Mouse (Mus musculus) granulocyte monocyte progenitor cell, adult 5-6 weeks (primary cell): Measurements from ENCODE around the gene Lrrc61. TPM values are rescaled to one million over a fixed set of nuclear protein-coding genes. Genes with fewer than 3 reads are reported as not detected.

Source experiments
- ATAC-seq: replicated peaks from 2 replicates; pipeline ENCODE4 v1.8.0; 2016; ENCODE audit warnings: mild to moderate bottlenecking, moderate TSS enrichment, inconsistent platforms; ENCODE audit not compliant: poor library complexity, severe bottlenecking
- total RNA-seq, 2 experiments: library from RNA; stranded (forward) in 1 of 2; stranded (reverse) in 1 of 2; fragments of 200-712, 200-1000 nt in 1 of 2; fragments of >200 nt in 1 of 2; fragmentation: Nextera tagmentation in 1 of 2; gene quantifications; 2 replicates each; pipeline ENCODE4 v1.2.3; 2014 to 2017

Gene Lrrc61
- total RNA-seq (2014; fragmentation: Nextera tagmentation) = 11.3 and 12.5 TPM in 2 replicates
- 5.4 and 7.3 TPM in 2 replicates for total RNA-seq (2017)

DNA sequence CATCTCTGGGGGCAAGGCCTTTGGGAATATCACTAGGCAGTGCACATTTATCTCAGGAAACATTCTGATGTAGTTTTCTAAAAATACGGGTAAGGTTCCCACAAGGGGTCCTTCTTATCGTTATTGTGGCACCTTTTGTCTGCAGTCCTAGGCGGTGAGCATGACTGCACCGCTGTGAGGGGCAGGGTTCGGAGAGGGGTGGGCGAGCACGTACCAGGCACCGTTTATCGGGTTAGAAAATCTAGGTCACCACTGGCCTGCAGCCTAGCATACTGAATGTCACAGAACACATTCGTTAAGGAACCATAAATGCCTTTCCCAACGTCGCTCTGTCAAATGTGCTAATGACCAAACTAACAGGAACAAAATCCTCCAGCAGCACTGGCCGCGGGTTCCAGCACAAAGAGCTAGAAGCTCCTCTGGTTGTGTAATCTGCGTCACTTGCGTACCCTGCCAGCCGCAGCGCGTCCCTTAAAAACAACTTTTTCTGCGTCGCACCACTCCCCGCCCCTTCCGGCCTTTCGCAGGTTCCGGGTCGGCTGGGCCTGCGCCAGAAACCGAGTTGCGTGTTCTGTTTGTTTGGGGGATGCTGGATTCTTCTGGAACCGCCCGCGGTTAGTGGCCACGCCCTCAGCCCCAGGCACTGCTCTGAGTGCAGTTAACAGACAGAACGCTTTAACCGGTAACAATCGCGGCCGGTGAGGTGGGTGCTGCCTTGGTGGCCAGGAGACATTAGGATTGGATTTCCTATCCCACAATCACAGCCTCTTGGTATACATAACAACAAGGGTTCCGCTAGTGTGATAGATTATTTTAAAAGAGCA is at the start of gene Lrrc61:
Gene Lrrc61 (plus strand): TSS at position 517 of the 824 bp plus-strand sequence.
- ATAC-seq = peak; percentile 93

DNA sequence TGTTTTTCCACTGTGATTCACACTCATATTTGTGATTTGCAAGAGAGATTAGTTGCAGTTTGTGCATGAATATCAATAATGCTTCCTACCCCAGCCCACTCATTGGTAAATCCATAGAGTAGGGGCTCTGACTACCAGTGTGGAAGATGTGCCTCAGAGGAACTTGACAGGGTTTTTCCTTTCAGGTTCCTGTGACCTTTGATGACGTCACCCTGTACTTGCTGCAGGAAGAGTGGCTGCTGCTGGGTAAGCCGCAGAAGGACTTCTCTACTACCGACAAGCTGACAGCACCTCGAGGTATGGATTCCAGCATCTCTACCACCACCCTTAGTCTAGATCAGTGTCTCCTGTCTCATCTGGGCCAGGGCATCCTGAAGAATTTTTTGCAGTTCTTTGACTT is 46.5 kb upstream of the Lrrc61 start:
- no peak for ATAC-seq

DNA sequence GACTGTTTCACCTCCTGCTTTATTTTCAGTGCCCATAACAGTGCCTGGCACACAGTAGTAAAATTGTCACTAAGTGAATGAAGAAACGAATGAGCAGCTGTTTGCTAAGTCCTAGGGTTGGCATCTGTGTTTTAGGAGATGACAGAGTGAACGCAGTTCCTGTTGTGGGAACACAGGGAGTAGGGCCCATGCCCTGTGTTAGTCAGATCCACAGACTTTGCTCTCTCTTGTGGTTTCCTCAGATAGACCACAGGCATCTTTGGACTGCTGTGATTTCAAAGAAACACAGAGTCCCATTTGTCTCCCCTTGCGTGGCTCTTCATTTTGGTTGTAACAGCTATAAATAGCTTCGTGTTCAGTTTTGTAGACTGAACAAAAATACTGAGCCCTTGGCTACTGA is 44.2 kb upstream of the Lrrc61 start:
- no peak for ATAC-seq

DNA sequence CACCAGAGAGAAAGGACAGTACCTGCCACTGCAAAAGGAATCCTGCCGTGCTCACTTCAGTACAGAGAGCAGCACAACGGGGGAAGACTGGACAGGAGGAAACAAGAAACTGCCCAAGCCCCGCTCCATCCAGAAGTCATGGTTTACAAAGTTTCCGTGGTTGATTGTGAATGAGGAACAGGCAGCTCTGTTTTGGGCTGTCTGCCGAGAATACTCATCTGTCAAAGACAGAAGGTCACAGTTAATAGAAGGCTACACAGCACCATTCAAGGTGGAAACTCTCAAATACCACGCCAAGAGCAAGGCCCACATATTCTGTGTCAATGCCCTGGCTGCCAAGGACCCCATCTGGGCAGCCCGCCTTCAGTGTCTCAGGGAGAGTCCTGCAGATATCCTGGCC is 42.7 kb upstream of the Lrrc61 start:
- no peak for ATAC-seq

DNA sequence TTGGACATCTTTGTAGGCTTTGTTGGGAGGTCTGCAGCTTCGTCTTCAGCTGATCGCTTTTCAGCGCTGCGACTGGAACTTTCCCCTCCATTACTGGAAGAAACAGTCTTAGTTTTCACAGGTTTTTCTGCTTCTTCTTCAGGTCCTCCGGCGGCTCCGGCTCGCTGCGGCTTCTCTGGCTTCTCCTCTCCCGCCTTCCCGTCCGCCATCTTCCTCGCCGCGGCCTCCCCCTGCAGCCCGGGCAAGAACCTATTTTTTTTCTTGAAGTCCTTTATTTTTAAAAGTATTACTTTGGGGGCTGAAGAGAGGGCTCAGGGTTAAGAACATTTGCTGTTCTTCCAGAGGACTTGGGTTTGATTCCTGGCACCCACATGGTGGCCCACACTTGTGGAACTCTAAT is 29.7 kb upstream of the Lrrc61 start:
- peak; percentile 96 for ATAC-seq

DNA sequence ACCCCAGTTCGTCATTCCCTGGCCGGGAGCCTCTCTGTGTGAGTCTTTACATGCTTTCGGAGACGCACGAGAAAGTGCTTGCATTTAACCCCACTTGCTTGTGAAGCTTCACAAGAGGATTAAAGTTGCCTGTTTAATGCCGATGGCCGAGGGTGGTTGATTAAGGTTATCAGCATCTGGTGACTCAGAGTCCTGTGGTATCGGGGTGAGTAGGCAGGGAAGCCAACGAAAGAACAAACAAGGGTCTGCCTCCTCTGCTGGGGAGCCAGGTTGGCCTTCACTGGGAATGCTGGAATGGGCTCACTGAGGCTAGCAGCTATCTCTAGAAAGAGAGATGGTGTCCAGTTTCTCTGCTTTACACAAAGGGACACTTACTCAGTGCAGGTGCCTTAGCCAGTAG is 26.7 kb upstream of the Lrrc61 start:
- no peak for ATAC-seq

DNA sequence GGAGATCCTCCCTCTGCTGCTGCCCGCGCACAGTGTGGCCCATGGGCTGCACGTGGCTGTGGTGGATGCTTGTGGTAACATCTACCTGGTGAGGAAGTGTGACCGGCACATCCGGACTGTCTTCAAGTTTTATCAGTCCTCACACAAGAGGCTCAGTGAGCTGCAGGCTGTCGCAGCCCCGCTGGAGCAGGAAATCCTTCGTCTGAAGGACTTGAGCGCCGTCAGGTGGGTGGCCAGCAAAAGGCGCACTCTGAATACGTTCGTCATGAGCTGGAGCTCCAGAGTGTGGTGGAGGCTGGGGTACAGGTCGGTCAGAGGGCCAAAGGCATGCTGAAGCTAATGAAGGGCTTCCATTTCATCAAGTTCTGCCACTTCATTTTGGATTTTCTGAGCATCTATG is 25.3 kb upstream of the Lrrc61 start:
- no peak for ATAC-seq

DNA sequence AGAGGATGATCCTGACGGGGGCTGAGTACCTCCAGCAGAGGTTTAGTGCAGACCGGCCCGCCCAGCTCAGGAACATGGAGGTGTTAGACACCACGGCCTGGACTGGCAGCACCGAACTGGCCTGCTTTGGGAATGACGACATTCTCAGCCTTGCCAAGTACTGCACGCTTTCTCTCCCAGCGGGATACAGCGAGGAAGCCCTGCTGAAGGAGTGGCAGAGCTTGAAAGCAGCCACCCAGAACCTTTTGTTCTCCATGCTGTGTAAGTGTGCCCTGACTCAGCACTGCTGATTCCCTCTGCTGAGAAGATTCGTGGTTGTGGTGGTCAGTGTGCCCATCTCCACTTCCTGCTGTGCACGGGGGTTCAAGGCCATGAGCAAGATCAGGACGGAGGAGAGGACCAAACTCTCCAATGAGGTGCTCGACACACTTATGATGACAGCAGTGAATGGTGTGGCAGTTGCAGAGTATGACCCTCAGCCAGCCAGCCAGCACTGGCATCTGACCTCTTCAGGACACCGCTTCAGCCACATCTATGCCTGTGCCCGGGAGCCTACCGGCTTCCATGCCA is 24.6 kb upstream of the Lrrc61 start:
- ATAC-seq = peak; percentile 48

DNA sequence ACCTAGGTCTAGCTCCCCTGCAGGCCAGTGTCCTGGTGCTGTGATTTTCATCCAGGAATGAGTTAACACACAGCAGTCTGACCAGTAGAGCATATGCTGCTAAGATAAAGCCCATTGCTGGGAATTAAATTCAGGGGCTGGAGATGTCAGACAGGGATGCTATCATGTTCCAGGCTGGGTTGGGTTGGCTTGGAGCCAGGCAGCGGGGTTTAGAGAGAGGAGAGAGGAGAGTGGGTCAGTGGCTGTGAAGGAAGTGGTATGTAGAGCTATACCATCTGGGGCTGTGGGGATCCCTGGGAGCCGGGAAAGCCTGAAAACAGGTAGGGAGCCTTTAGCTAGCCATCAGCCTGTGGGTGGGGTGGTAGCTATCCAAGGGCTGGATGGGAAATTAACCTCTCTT is 23.7 kb upstream of the Lrrc61 start:
- ATAC-seq = no peak

DNA sequence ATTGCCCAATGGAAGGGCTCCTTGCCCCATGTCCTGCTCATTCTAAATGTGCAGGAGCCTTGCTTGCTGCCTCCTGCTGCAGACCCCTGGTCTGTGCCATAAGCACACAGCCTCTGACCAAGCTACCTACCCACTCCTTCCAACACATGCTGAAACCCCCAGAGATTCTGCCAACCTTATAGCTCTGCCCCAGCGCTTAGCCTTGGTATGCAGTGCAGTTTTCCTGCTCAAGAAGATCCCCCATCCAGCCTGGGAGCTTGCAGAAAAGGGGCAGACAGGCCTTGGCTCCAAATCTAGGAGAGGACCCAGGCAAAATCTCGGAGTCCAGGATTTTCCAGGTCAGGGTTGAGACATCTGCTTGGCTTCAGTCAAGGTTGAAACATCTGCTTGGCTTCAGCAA is 21.1 kb upstream of the Lrrc61 start:
- no peak for ATAC-seq

DNA sequence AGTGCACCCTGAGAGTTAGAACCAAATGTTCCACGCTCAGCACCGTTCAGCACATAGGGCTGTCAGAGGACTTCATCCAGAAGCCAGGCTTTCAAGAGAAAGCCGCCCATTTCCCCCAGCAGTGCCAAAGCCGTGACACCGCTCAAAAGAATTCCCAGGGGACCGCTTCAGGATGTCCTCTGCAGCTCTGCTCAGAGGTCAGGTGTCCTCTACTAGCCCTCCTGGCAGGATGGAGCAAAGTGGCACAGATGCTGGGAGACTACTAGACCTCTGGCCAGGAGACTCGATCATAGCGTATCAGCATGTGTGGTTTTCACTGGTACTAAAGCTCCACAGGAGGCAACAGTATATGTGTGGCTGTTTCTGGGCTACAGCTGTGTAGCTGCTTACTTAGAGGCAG is 19.7 kb upstream of the Lrrc61 start:
- ATAC-seq = no peak

DNA sequence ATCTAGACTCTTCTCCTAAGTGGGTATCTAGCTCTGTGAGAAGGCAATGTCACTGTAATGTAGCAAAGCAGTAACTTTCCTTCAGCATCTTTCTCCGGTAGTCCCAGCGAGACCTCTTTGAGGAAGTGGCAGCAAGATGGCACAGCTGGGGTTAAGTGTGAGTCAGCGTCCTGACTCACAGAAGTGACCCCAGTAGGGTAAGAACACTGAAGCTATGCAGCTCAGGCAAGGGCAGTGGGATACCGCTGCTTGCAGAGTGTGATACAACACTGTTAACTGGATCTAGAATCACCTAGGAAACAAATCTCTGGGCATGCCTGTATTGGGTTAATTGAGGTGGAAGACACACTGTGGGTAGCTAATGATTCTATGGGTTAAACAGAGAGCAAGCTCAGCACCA is 18.5 kb upstream of the Lrrc61 start:
- ATAC-seq = peak; percentile 60; the same call in 1 of the 2 replicates

DNA sequence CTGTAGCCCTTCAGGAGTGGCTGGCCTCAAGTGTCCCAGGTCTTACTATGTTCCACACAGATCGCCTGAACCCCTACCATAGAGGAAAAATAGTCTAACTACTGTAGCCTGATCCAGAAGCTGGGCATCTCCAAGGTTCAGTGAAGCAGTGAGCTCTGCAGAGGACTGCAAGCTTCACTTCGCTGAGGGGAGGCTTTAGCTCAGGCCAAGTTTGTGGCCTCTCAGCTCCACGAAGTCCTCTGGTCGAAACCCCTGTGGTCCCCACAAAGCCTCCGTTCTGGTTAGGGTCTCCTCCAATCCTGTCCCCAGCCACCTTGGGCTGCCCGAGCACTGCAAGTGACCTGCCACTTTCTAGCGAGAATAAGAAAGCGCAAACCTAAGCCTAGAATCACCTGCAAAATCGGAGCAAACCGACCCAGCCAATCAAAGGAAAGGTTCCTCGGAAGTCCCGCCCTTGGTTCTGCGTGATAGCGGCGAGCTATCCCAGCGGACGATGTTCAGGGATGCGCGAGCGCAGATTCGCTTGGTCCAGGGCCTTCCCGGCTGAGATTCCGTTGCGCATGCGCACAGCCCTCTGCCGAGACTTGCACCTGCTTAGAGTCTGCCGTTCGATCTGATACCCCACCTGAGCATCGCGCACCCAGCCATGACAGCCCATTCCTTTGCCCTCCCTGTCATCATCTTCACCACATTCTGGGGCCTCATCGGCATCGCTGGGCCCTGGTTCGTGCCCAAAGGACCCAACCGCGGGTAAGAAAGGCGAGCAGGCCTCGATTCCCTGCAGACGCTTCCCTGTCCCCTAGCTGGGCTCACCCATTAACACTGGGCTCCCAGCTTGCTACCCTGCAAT is 17.3 kb upstream of the Lrrc61 start, which contains the start of gene Atp6v0e2:
Gene Atp6v0e2 (plus strand): TSS at position 511 of the 850 bp plus-strand sequence.
- no peak for ATAC-seq

DNA sequence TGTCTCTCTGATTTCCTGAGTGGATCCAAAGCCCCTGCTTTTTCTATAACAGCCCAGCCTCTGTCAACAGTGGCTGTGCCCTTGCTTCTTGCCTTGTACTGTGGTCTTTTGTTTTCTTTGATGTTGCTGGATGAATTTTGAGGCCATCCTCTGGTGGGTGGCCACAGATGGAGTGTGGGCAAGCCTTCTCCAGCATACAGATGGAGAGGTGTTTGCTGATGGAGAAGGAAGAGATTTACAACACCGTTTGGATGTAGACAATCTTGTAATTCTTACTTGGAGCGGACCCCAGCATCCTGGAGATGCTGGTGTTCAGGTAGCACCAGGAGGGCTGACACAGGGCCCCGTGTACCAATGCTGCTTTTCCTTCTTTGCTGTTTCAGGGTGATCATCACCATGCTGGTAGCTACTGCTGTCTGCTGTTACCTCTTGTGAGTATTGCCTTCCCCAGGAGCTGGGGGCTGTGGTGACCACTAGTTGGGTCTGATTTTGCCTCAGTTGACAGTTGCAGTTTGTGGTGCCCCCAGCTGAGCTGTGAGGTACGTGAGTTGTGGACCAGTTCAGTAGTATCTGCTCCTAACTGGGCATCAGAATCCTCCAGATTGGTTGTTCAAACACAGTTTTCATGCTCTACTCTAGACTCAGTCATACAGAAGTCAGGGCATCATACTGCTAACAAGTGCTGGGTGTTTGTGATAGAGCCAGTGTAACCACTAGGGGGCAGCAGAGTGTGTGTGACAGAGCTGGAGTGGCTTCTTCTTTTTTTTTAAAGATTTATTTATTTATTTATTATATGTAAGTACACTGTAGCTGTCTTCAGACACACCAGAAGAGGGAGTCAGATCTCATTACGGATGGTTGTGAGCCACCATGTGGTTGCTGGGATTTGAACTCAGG is 15.5 kb upstream of the Lrrc61 start:
- peak; percentile 66 for ATAC-seq

DNA sequence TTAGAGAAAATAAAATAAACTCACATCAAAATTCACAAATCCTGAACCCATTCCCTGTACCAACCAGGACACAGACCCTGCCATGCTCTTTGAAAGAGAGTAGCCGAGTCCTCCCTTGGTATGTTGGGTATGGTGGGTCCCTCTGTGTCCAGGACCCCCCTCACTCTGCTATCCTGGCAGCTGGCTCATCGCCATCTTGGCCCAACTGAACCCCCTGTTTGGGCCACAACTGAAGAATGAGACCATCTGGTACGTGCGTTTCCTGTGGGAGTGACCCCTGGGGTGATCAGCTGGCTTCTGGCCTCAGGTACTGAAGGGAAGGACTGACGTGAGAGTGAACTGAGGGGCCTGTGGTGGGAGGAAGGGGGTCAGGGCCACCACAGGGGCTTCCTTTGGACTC is 14.7 kb upstream of the Lrrc61 start:
- no peak for ATAC-seq

DNA sequence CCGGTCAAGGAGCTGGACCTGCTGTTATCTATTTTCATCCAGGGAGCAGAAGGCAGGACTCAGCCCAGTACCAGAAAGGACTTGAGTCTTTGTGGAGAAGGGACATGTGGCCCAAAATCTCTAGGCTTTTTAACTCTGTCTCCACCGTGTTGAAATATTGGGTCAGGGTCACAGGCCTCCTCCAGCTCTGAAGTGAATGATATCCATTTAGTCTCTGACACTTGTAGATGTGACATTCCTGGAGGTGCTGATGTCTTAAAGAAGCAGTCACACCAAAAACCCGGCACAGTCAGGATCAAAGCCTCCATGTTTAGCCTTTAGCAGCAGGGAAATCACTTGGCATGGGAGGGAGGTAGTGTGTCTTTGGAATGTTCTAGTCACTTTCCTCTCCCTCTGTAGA is 13.9 kb upstream of the Lrrc61 start:
- ATAC-seq = no peak

DNA sequence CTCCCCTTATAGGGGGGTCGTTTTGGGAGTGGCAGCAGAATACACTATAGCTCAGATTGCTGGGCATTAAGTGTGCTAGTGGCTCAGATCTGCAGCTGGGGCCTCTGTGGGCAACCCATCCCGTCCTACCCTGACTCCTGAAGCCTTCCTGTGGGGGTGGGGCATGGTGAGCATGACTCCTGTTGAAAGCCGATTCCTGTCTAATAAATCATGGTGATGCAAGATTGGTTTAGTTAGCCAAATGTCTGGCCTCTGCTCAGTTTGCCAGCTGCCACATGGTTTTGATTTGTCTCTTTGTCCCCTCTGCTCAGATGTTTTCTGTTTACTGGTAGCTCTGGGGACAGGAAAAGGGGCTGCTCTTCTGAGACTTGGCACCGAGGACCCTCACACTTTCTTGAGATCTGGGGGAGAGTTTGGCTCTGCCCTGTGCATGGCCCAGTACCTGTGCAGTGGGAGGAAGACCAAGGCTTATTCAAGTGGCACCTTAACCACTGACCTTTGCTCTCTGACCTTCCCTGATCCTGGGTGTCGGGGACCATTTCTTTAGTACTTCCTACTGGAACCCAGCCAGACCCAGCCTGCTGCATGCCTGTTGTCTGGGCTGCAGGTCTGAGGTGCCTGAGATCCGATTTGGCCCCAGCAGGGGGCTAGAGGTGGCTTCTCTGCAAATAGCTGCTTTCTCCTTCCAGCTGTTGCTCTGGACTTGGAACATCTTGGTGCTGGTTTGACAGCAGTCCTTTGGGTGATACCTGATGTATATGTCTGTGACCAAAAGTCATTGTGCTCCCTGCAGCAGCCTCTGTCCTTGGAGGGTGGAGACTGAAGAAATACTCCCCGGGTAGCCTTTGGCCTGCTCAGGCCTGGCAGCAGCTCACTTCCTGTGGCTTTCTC is 12.8 kb upstream of the Lrrc61 start:
- ATAC-seq = peak; percentile 44

DNA sequence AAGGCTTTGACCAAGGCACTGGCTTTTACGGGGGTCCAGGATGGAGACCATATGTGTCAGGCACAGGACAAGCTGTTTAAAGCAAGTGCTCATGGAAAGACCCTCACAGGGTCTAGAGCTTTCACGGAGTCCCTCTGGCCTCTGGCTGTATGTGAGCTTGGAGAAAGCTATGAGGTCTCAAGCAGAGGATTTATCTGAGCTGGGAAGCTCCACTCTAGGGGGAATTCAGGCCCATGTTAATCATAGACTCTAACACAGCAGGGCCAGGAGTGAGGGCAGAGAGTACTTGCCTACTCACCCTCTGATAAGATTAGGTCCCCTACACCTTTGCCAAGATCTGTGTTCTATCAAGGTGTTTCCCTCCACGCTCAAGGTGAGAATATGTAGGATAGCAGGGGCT is 12.0 kb upstream of the Lrrc61 start:
- no peak for ATAC-seq

DNA sequence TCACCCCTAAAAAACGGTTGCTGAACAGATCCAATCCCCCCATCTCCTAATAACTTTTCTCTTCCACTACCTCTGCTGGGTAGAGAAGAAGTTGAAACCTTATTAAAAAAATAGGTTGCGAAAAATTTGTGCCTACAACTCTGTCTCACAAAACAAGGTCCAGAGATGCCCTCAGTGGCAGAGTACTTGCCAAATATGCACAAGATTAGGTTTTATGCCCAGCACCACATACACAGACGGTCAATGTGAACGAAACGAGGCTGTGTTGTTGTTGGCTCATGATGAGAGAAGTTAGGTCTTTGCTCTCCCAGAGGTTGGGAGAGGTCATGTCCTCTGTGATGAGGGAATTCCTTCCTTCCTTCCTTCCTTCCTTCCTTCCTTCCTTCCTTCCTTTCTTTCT is 9.3 kb upstream of the Lrrc61 start:
- ATAC-seq = no peak
